Mouse (Mus musculus) kidney, postnatal 10 days (tissue): ENCODE measurements around the gene Kbtbd2.

Source experiments
- DNase-seq: peaks from one replicate; pipeline ENCODE4 v3.0.0; 2021; ENCODE audit warnings: mixed read lengths

The Kbtbd2 gene

GRCm38 (mm10) chr6:56783561-56784272 lies 13.9 kb downstream of the Kbtbd2 start:
- no peak for DNase-seq

- no peak for DNase-seq
Measured at GRCm38 (mm10) chr6:56779636-56780035, 18.0 kb downstream of the Kbtbd2 start.

- no peak for DNase-seq
Measured at GRCm38 (mm10) chr6:56775816-56776215, 21.8 kb downstream of the Kbtbd2 start.

- no peak for DNase-seq
Measured at GRCm38 (mm10) chr6:56765696-56766095, 31.9 kb downstream of the Kbtbd2 start.

- DNase-seq = no peak
Measured at GRCm38 (mm10) chr6:56765265-56765664, 32.3 kb downstream of the Kbtbd2 start.

- DNase-seq = no peak
Measured at GRCm38 (mm10) chr6:56759324-56759723, 38.3 kb downstream of the Kbtbd2 start.

DNA sequence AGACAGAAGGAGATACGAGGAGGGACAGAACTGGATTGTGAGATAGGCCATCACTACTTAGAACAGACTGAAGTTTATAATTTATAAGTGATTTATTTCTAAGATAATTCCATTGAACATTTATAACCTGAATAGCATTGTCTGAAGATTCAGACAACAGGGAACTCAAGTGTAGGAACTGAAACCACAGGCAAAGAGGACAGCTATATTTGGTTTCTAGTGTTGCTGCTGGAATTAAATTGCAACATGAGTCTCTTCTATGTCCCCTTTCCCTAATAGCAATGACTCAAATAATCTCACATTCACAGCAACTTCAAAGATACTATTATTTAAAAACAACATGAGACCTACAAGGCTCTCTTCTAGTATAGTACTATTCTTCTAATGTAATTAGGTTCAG lies 41.5 kb downstream of the Kbtbd2 start:
- DNase-seq = no peak

GRCm38 (mm10) chr6:56753719-56754118 lies 43.9 kb downstream of the Kbtbd2 start:
- no peak for DNase-seq

GRCm38 (mm10) chr6:56745950-56746543 lies 51.6 kb downstream of the Kbtbd2 start:
- no peak for DNase-seq

- no peak for DNase-seq
Measured at GRCm38 (mm10) chr6:56732545-56732944, 65.1 kb downstream of the Kbtbd2 start.
